Mouse (Mus musculus): ENCODE measurements around the gene Tex22. TPM values are rescaled to one million over a fixed set of nuclear protein-coding genes. Genes with fewer than 3 reads are reported as not detected.

The Tex22 gene
- polyA plus RNA-seq (2014; fragmentation: Nextera tagmentation; extraction: Ambion mirVana), result not detected in 2 replicates

GRCm38 (mm10) chr12:113074329-113075062 is at the start of gene Tex22:
Tex22 (plus strand) TSS chr12:113074502.
- no peak for TF ChIP-seq CTCF (IDR thresholded peaks at IDR 0.05; ENCODE audit: low read depth)
- Histone ChIP-seq H3K4me3 (ENCODE audit: low read depth, low read length) (peak within 1 kb of the TSS; percentile 45), H3K27ac (ENCODE audit: low read depth) (peak within 1 kb of the TSS; percentile 79), H3K4me1 (ENCODE audit: insufficient read depth) (peaks cover 11% of the 10 kb centered on the region), H3K27me3 (ENCODE audit: insufficient read depth, low read length) (no peaks in the 10 kb centered on the region), H3K4me2 (peak within 1 kb of the TSS; percentile 95), H3K9ac (peak within 1 kb of the TSS; percentile 57), H3K9me3 (ENCODE audit: low read depth, low read length) (no peaks in the 10 kb centered on the region), H3K36me3 (ENCODE audit: insufficient read depth) (peaks cover 23% of the 10 kb centered on the region)
- peak; percentile 91 for DNase-seq
- ATAC-seq (ENCODE audit: insufficient read depth), result peak; percentile 94
- 7% methylated on average over 32 of the region's 32 CpGs for WGBS

- ATAC-seq (ENCODE audit: insufficient read depth) (no peak), DNase-seq (no peak)
- Histone ChIP-seq H3K27me3 (ENCODE audit: insufficient read depth, low read length) (no peaks in the 10 kb centered on the region), H3K9ac (no peak overlapping the region), H3K4me2 (no peak overlapping the region), H3K4me3 (ENCODE audit: low read depth, low read length) (no peak overlapping the region), H3K4me1 (ENCODE audit: insufficient read depth) (no peaks in the 10 kb centered on the region), H3K27ac (ENCODE audit: low read depth) (no peak overlapping the region), H3K36me3 (ENCODE audit: insufficient read depth) (0 out of 2 replicates have a peak, but pooled peaks cover 3% of the 10 kb centered on the region), H3K9me3 (ENCODE audit: low read depth, low read length) (no peaks in the 10 kb centered on the region)
- no peak for TF ChIP-seq CTCF (IDR thresholded peaks at IDR 0.05; ENCODE audit: low read depth)
- 92% methylated on average over 1 of the region's 1 CpGs for WGBS
These were observed 47.7 kb upstream of the Tex22 start for GRCm38 (mm10) chr12:113026557-113026956.

- TF ChIP-seq CTCF (IDR thresholded peaks at IDR 0.05; ENCODE audit: low read depth), result no peak
- H3K9ac ChIP-seq, result no peak overlapping the region
- H3K27me3 ChIP-seq (ENCODE audit: insufficient read depth, low read length), result no peaks in the 10 kb centered on the region
- no peak for DNase-seq
- H3K4me2 ChIP-seq, result no peak overlapping the region
- H3K9me3 ChIP-seq (ENCODE audit: low read depth, low read length), result no peaks in the 10 kb centered on the region
- H3K27ac ChIP-seq (ENCODE audit: low read depth), result no peak overlapping the region
- H3K4me1 ChIP-seq (ENCODE audit: insufficient read depth), result no peaks in the 10 kb centered on the region
- 93% methylated on average over 2 of the region's 2 CpGs for WGBS
- no peak overlapping the region for H3K4me3 ChIP-seq (ENCODE audit: low read depth, low read length)
- no peak for ATAC-seq (ENCODE audit: insufficient read depth)
- 0 out of 2 replicates have a peak, but pooled peaks cover 3% of the 10 kb centered on the region for H3K36me3 ChIP-seq (ENCODE audit: insufficient read depth)
These were observed 46.8 kb upstream of the Tex22 start for GRCm38 (mm10) chr12:113027495-113027894.

- 69% methylated on average over 5 of the region's 5 CpGs for WGBS
- Histone ChIP-seq H3K9ac (no peak overlapping the region), H3K4me2 (no peak overlapping the region), H3K4me1 (ENCODE audit: insufficient read depth) (no peaks in the 10 kb centered on the region), H3K36me3 (ENCODE audit: insufficient read depth) (0 out of 2 replicates have a peak, but pooled peaks cover 3% of the 10 kb centered on the region), H3K9me3 (ENCODE audit: low read depth, low read length) (no peaks in the 10 kb centered on the region), H3K27ac (ENCODE audit: low read depth) (no peak overlapping the region), H3K4me3 (ENCODE audit: low read depth, low read length) (no peak overlapping the region), H3K27me3 (ENCODE audit: insufficient read depth, low read length) (no peaks in the 10 kb centered on the region)
- DNase-seq (no peak), ATAC-seq (ENCODE audit: insufficient read depth) (no peak)
- no peak for TF ChIP-seq CTCF (IDR thresholded peaks at IDR 0.05; ENCODE audit: low read depth)
These were observed 46.2 kb upstream of the Tex22 start for GRCm38 (mm10) chr12:113028067-113028466.

GRCm38 (mm10) chr12:113028898-113029297 is 45.4 kb upstream of the Tex22 start:
- ATAC-seq (ENCODE audit: insufficient read depth), result no peak
- Histone ChIP-seq H3K27me3 (ENCODE audit: insufficient read depth, low read length) (no peaks in the 10 kb centered on the region), H3K27ac (ENCODE audit: low read depth) (no peak overlapping the region), H3K9ac (no peak overlapping the region), H3K9me3 (ENCODE audit: low read depth, low read length) (no peaks in the 10 kb centered on the region), H3K4me2 (no peak overlapping the region), H3K4me3 (ENCODE audit: low read depth, low read length) (no peak overlapping the region), H3K4me1 (ENCODE audit: insufficient read depth) (no peaks in the 10 kb centered on the region), H3K36me3 (ENCODE audit: insufficient read depth) (0 out of 2 replicates have a peak, but pooled peaks cover 3% of the 10 kb centered on the region)
- WGBS, result 72% methylated on average over 9 of the region's 9 CpGs
- DNase-seq, result no peak
- TF ChIP-seq CTCF (IDR thresholded peaks at IDR 0.05; ENCODE audit: low read depth), result no peak

- no peak overlapping the region for H3K27ac ChIP-seq (ENCODE audit: low read depth)
- no peak overlapping the region for H3K4me2 ChIP-seq
- 0 out of 2 replicates have a peak, but pooled peaks cover 3% of the 10 kb centered on the region for H3K36me3 ChIP-seq (ENCODE audit: insufficient read depth)
- no peak overlapping the region for H3K9ac ChIP-seq
- no peaks in the 10 kb centered on the region for H3K27me3 ChIP-seq (ENCODE audit: insufficient read depth, low read length)
- ATAC-seq (ENCODE audit: insufficient read depth) (no peak), DNase-seq (no peak)
- 56% methylated on average over 4 of the region's 4 CpGs for WGBS
- H3K9me3 ChIP-seq (ENCODE audit: low read depth, low read length), result no peaks in the 10 kb centered on the region
- no peak for TF ChIP-seq CTCF (IDR thresholded peaks at IDR 0.05; ENCODE audit: low read depth)
- H3K4me3 ChIP-seq (ENCODE audit: low read depth, low read length), result no peak overlapping the region
- H3K4me1 ChIP-seq (ENCODE audit: insufficient read depth), result no peaks in the 10 kb centered on the region
These were observed 44.3 kb upstream of the Tex22 start for GRCm38 (mm10) chr12:113030046-113030445.

- Histone ChIP-seq H3K9me3 (ENCODE audit: low read depth, low read length) (no peaks in the 10 kb centered on the region), H3K27ac (ENCODE audit: low read depth) (0 out of 2 replicates have a peak overlapping the region, but pooled peaks have one; percentile 10), H3K4me2 (no peak overlapping the region), H3K9ac (no peak overlapping the region), H3K27me3 (ENCODE audit: insufficient read depth, low read length) (no peaks in the 10 kb centered on the region), H3K4me3 (ENCODE audit: low read depth, low read length) (no peak overlapping the region), H3K4me1 (ENCODE audit: insufficient read depth) (no peaks in the 10 kb centered on the region), H3K36me3 (ENCODE audit: insufficient read depth) (0 out of 2 replicates have a peak, but pooled peaks cover 3% of the 10 kb centered on the region)
- ATAC-seq (ENCODE audit: insufficient read depth), result no peak
- no peak for TF ChIP-seq CTCF (IDR thresholded peaks at IDR 0.05; ENCODE audit: low read depth)
- DNase-seq, result no peak
- 79% methylated on average over 9 of the region's 9 CpGs for WGBS
These were observed 43.3 kb upstream of the Tex22 start for GRCm38 (mm10) chr12:113030993-113031392.

Measured in lung, embryonic 14.5 days (tissue).